Mouse (Mus musculus) left cerebral cortex, adult 2 months (tissue): ENCODE measurements around the gene Taok1. TPM values are rescaled to one million over a fixed set of nuclear protein-coding genes. Genes with fewer than 3 reads are reported as not detected.
"Not testable (repeated sequence)": the region's sequence is repeated elsewhere in the genome, so short reads cannot be mapped to it uniquely, and the experiment has no call there.

Experiments used
- DNase-seq, 2 experiments: peaks; one replicate each; pipeline ENCODE4 v3.0.0; 2021 to 2022; ENCODE audit warnings: low spot score in 2 of 2, mixed read lengths in 1 of 2; ENCODE audit errors: extremely low spot score in 1 of 2
- H3K27ac ChIP-seq: fragments of 200-600 bp; 2 replicates; pipeline ENCODE4 v1.8.1; 2022
- H3K4me3 ChIP-seq: fragments of 200-600 bp; 2 replicates; pipeline ENCODE4 v1.8.1; 2022
- CTCF ChIP-seq: fragments of 200-600 bp; IDR thresholded peaks from 2 replicates; pipeline ENCODE4 v1.8.1; 2022; ENCODE audit warnings: antibody characterized with exemption, mild to moderate bottlenecking, moderate library complexity
- intact Hi-C: fragments of 180-260 bp; cut with DNase I; formaldehyde crosslinking; loops from one replicate; pipeline ENCODE4 v1.15.1; 2025
- long read RNA-seq, 2 experiments: library from polyadenylated mRNA; stranded (forward); transcript quantifications; one replicate each; pipeline ENCODE4 v2.0.0; 2021; ENCODE audit warnings: borderline mapping rate in 2 of 2
- total RNA-seq, 2 experiments: library from RNA; stranded (reverse); gene quantifications; 2 replicates each; pipeline ENCODE4 v1.2.3; 2021

The Taok1 gene
- total RNA-seq = 100 to 1,000 TPM; 105 TPM
- long read RNA-seq, experiment 1, full-length matches to known transcripts = 6 of 27 reads
- long read RNA-seq, experiment 1, partial matches to known transcripts = 1 of 27 reads
- long read RNA-seq, experiment 1, other reads (novel, unspliced or antisense) = 20 of 27 reads
- long read RNA-seq, experiment 2, full-length matches to known transcripts = 1 of 23 reads
- long read RNA-seq, experiment 2, partial matches to known transcripts = 2 of 23 reads
- long read RNA-seq, experiment 2, other reads (novel, unspliced or antisense) = 20 of 23 reads

GRCm38 (mm10) chr11:77607538-77608455, at the start of gene Taok1:
TSS of gene Taok1 (minus strand) at chr11:77607815.
- peak; percentile 91 to 92 for DNase-seq
- intact Hi-C loops = loop anchor here (1.0 to 5.0 kb wide), 2 partner anchors 17 to 115 kb away; partner anchors contain the start of gene Git1
- TF ChIP-seq CTCF = no peak; the same call in 1 of the 2 replicates
- peak within 1 kb of the TSS; percentile 96 for H3K4me3 ChIP-seq
- peak within 1 kb of the TSS; percentile 91 for H3K27ac ChIP-seq

GRCm38 (mm10) chr11:77653406-77654190, 46.0 kb upstream of the Taok1 start:
- H3K27ac ChIP-seq, intact Hi-C loops, H3K4me3 ChIP-seq, DNase-seq: not testable (repeated sequence)

- intact Hi-C loops = no loop called here
- H3K27ac ChIP-seq = no peak overlapping the region
- DNase-seq = no peak
Measured at GRCm38 (mm10) chr11:77652484-77652883, 44.9 kb upstream of the Taok1 start.

GRCm38 (mm10) chr11:77648878-77649277, 41.3 kb upstream of the Taok1 start:
- H3K4me3 ChIP-seq = no peak overlapping the region
- no peak for TF ChIP-seq CTCF
- no peak overlapping the region for H3K27ac ChIP-seq
- intact Hi-C loops = no loop called here
- DNase-seq = no peak

More at GRCm38 (mm10) chr11:77652484-77652883, 44.9 kb upstream of the Taok1 start:
- no peak for TF ChIP-seq CTCF
- no peak overlapping the region for H3K4me3 ChIP-seq

GRCm38 (mm10) chr11:77645481-77645880, 37.9 kb upstream of the Taok1 start:
- no peak overlapping the region for H3K27ac ChIP-seq
- TF ChIP-seq CTCF = no peak
- no peak for DNase-seq
- intact Hi-C loops = no loop called here
- no peak overlapping the region for H3K4me3 ChIP-seq

GRCm38 (mm10) chr11:77641390-77641789, 33.8 kb upstream of the Taok1 start:
- intact Hi-C loops = no loop called here
- DNase-seq = no peak
- no peak overlapping the region for H3K27ac ChIP-seq
- no peak overlapping the region for H3K4me3 ChIP-seq
- no peak for TF ChIP-seq CTCF

- peak; percentile 93 for TF ChIP-seq CTCF
- DNase-seq = peak; percentile 75 to 87
- intact Hi-C loops = loop anchor here (10.0 kb wide), 1 partner anchor 535 kb away; no protein-coding TSS in a partner anchor
- peak overlapping the region; percentile 48 for H3K4me3 ChIP-seq
- 0 out of 2 replicates have a peak overlapping the region, but pooled peaks have one; percentile 2 for H3K27ac ChIP-seq
Measured at GRCm38 (mm10) chr11:77630257-77630670, 22.6 kb upstream of the Taok1 start.

- DNase-seq = no peak
- no peak overlapping the region for H3K27ac ChIP-seq
Measured at GRCm38 (mm10) chr11:77629476-77629875, 21.9 kb upstream of the Taok1 start.

GRCm38 (mm10) chr11:77626596-77627535, 19.3 kb upstream of the Taok1 start:
- no peak for TF ChIP-seq CTCF
- H3K4me3 ChIP-seq = no peak overlapping the region
- H3K27ac ChIP-seq = 0 out of 2 replicates have a peak overlapping the region, but pooled peaks have one; percentile 11
- DNase-seq = no peak
- intact Hi-C loops = loop anchor here (5.0 to 10.0 kb wide), 2 partner anchors 120 to 312 kb away; no protein-coding TSS in a partner anchor

More at GRCm38 (mm10) chr11:77629476-77629875, 21.9 kb upstream of the Taok1 start:
- no peak overlapping the region for H3K4me3 ChIP-seq
- intact Hi-C loops = loop anchor here (2.0 to 10.0 kb wide), 3 partner anchors 122 to 315 kb away; no protein-coding TSS in a partner anchor
- peak; percentile 90 for TF ChIP-seq CTCF
